Mouse (Mus musculus): Measurements from ENCODE around the gene Mast4. TPM values are rescaled to one million over a fixed set of nuclear protein-coding genes. Genes with fewer than 3 reads are reported as not detected.
A peak's percentile ranks its signal among the peaks of the same experiment; 100 is the strongest.

Gene Mast4
- total and polyA plus RNA-seq, 3 experiments = 0.99 to 7.4 (median 6.1) TPM

GRCm38 (mm10) chr13:103127594-103127993, 206.7 kb downstream of the Mast4 start:
- H3K27ac ChIP-seq (ENCODE audit: insufficient read depth, low read depth) = no peak overlapping the region
- no peak overlapping the region for H3K4me3 ChIP-seq (replicated peaks in 1 of 3; ENCODE audit: low read depth in 2 of 3, low read length in 2 of 3, poor library complexity in 1 of 3)
- TF ChIP-seq GABPA (IDR thresholded peaks at IDR 0.05; ENCODE audit: insufficient replicate concordance, low read depth, low read length) (no peak), MAZ (IDR thresholded peaks at IDR 0.05; ENCODE audit: low read depth, low read length) (no peak)
- DNase-seq (ENCODE audit: extremely low read depth) = no peak
- no peak overlapping the region for H3K4me2 ChIP-seq (ENCODE audit: insufficient read depth, low read depth, poor library complexity, severe bottlenecking)
- no peaks in the 10 kb centered on the region for H3K4me1 ChIP-seq (ENCODE audit: control insufficient read depth in 1 of 2, insufficient read depth in 2 of 2)
- dilution Hi-C loops (cut with MboI; ENCODE audit: extremely low pct_ligation_motif_present, extremely low pct_unique_long_range_greater_than_20kb, low sequenced_read_pairs) (no loop called here), in situ Hi-C loops (cut with MboI; ENCODE audit: low pct_ligation_motif_present, low pct_unique_long_range_greater_than_20kb, low sequenced_read_pairs) (no loop called here)
- H3K27me3 ChIP-seq (replicated peaks) = no peaks in the 10 kb centered on the region
- no peak overlapping the region for H3K9ac ChIP-seq (ENCODE audit: insufficient read depth, low read depth)
- no peaks in the 10 kb centered on the region for H3K36me3 ChIP-seq (replicated peaks in 1 of 2; ENCODE audit: control insufficient read depth in 1 of 2, insufficient read depth in 1 of 2, low read length in 1 of 2)
- no peaks in the 10 kb centered on the region for H3K79me2 ChIP-seq (replicated peaks; ENCODE audit: control insufficient read depth, extremely low read depth, insufficient read depth, poor library complexity, severe bottlenecking)
- no peaks in the 10 kb centered on the region for H3K9me3 ChIP-seq (replicated peaks; ENCODE audit: low read length)

- Histone ChIP-seq H3K36me3 (replicated peaks in 1 of 2; ENCODE audit: control insufficient read depth in 1 of 2, insufficient read depth in 1 of 2, low read length in 1 of 2) (no peaks in the 10 kb centered on the region), H3K79me2 (replicated peaks; ENCODE audit: control insufficient read depth, extremely low read depth, insufficient read depth, poor library complexity, severe bottlenecking) (no peaks in the 10 kb centered on the region), H3K4me1 (ENCODE audit: control insufficient read depth in 1 of 2, insufficient read depth in 2 of 2) (peaks cover 0 to 2% of the 10 kb centered on the region in 2 experiments; a peak in 1 of 4 replicates), H3K4me3 (replicated peaks in 1 of 3; ENCODE audit: low read depth in 2 of 3, low read length in 2 of 3, poor library complexity in 1 of 3) (no peak overlapping the region), H3K4me2 (ENCODE audit: insufficient read depth, low read depth, poor library complexity, severe bottlenecking) (no peak overlapping the region), H3K9me3 (replicated peaks; ENCODE audit: low read length) (no peaks in the 10 kb centered on the region), H3K27ac (ENCODE audit: insufficient read depth, low read depth) (no peak overlapping the region), H3K9ac (ENCODE audit: insufficient read depth, low read depth) (no peak overlapping the region), H3K27me3 (replicated peaks) (peaks cover 1% of the 10 kb centered on the region)
- no peak for DNase-seq (ENCODE audit: extremely low read depth)
- no peak for TF ChIP-seq JUN (IDR thresholded peaks at IDR 0.05; ENCODE audit: insufficient read depth, low read depth, low read length)
- no peak for TF ChIP-seq MAFK (IDR thresholded peaks at IDR 0.05; ENCODE audit: insufficient replicate concordance, low read length)
- no peak for TF ChIP-seq RCOR1 (conservative IDR thresholded peaks at IDR 0.05; ENCODE audit: low read depth, low read length)
- no peak for TF ChIP-seq GABPA (IDR thresholded peaks at IDR 0.05; ENCODE audit: insufficient replicate concordance, low read depth, low read length)
- TF ChIP-seq ZNF384 (IDR thresholded peaks at IDR 0.05; ENCODE audit: low read depth, low read length) = no peak
- no peak for TF ChIP-seq POLR2A (IDR thresholded peaks at IDR 0.05; ENCODE audit: low read depth, low read length)
- no peak for TF ChIP-seq JUND (conservative IDR thresholded peaks at IDR 0.05; ENCODE audit: low read depth, low read length)
- no peak for TF ChIP-seq NELFE (IDR thresholded peaks at IDR 0.05; ENCODE audit: low read depth, low read length)
- no peak for TF ChIP-seq ZC3H11A (IDR thresholded peaks at IDR 0.05; ENCODE audit: low read depth, low read length)
- no peak for TF ChIP-seq MAZ (IDR thresholded peaks at IDR 0.05; ENCODE audit: low read depth, low read length)
- dilution Hi-C loops (cut with MboI; ENCODE audit: extremely low pct_ligation_motif_present, extremely low pct_unique_long_range_greater_than_20kb, low sequenced_read_pairs) (no loop called here), in situ Hi-C loops (cut with MboI; ENCODE audit: low pct_ligation_motif_present, low pct_unique_long_range_greater_than_20kb, low sequenced_read_pairs) (loop anchor here (25.0 kb wide), 2 partner anchors 311 to 461 kb away; no protein-coding TSS in a partner anchor)
These were observed 210.6 kb downstream of the Mast4 start for GRCm38 (mm10) chr13:103123716-103124115.

- H3K4me3 ChIP-seq (replicated peaks in 1 of 3; ENCODE audit: low read depth in 2 of 3, low read length in 2 of 3, poor library complexity in 1 of 3) = no peak overlapping the region
- dilution Hi-C loops (cut with MboI; ENCODE audit: extremely low pct_ligation_motif_present, extremely low pct_unique_long_range_greater_than_20kb, low sequenced_read_pairs) (no loop called here), in situ Hi-C loops (cut with MboI; ENCODE audit: low pct_ligation_motif_present, low pct_unique_long_range_greater_than_20kb, low sequenced_read_pairs) (loop anchor here (25.0 kb wide), 2 partner anchors 310 to 460 kb away; no protein-coding TSS in a partner anchor)
- H3K4me1 ChIP-seq (ENCODE audit: control insufficient read depth in 1 of 2, insufficient read depth in 2 of 2) = peaks cover 0 to 2% of the 10 kb centered on the region in 2 experiments; a peak in 1 of 4 replicates
- H3K27ac ChIP-seq (ENCODE audit: insufficient read depth, low read depth) = no peak overlapping the region
- H3K9ac ChIP-seq (ENCODE audit: insufficient read depth, low read depth) = no peak overlapping the region
- DNase-seq (ENCODE audit: extremely low read depth) = no peak
- H3K9me3 ChIP-seq (replicated peaks; ENCODE audit: low read length) = no peaks in the 10 kb centered on the region
- H3K4me2 ChIP-seq (ENCODE audit: insufficient read depth, low read depth, poor library complexity, severe bottlenecking) = no peak overlapping the region
- no peaks in the 10 kb centered on the region for H3K36me3 ChIP-seq (replicated peaks in 1 of 2; ENCODE audit: control insufficient read depth in 1 of 2, insufficient read depth in 1 of 2, low read length in 1 of 2)
- TF ChIP-seq E2F4 (IDR thresholded peaks at IDR 0.05; ENCODE audit: insufficient replicate concordance, low read depth, low read length) (no peak), CTCF (conservative IDR thresholded peaks at IDR 0.05 in 1 of 2, IDR thresholded peaks at IDR 0.05 in 1 of 2; ENCODE audit: low read depth in 2 of 2, low read length in 2 of 2) (peak in 1 of 2 experiments; percentile 39; a peak in 2 of 4 replicates)
- no peaks in the 10 kb centered on the region for H3K79me2 ChIP-seq (replicated peaks; ENCODE audit: control insufficient read depth, extremely low read depth, insufficient read depth, poor library complexity, severe bottlenecking)
- H3K27me3 ChIP-seq (replicated peaks) = peaks cover 1% of the 10 kb centered on the region
These were observed 212.2 kb downstream of the Mast4 start for GRCm38 (mm10) chr13:103121796-103122792.

All from CH12.LX (cell line).